Mouse (Mus musculus) forebrain, embryonic 15.5 days (tissue): ENCODE measurements at regions not wholly inside any gene's neighbourhood (a gene's known extent, or its start where the extent isn't known, plus 50 kb on each side); places are given as distances from the start of the nearest gene placed in this dataset.

ENCODE experiments used
- ATAC-seq: fragments of 200-750 bp; cut with Nextera tagmentation; replicated peaks from 2 replicates; pipeline ENCODE4 v1.8.0; 2017; ENCODE audit warnings: mild to moderate bottlenecking, moderate TSS enrichment, moderate library complexity
- H3K27ac ChIP-seq: fragments of 300-500 bp; sonication (generic); replicated peaks from 2 replicates; pipeline ENCODE4 v1.5.1; 2015; ENCODE audit warnings: mild to moderate bottlenecking, inconsistent platforms
- H3K27me3 ChIP-seq: fragments of 300-500 bp; sonication (generic); 2 replicates; pipeline ENCODE4 v1.6.1; 2015; ENCODE audit warnings: inconsistent platforms
- H3K36me3 ChIP-seq: fragments of 300-500 bp; sonication (generic); 2 replicates; pipeline ENCODE4 v1.6.1; 2015; ENCODE audit warnings: mild to moderate bottlenecking, inconsistent platforms
- H3K4me1 ChIP-seq: fragments of 300-500 bp; sonication (generic); 2 replicates; pipeline ENCODE4 v1.6.1; 2015; ENCODE audit warnings: inconsistent platforms
- H3K4me2 ChIP-seq: fragments of 300-500 bp; sonication (generic); replicated peaks from 2 replicates; pipeline ENCODE4 v1.6.1; 2015; ENCODE audit warnings: mild to moderate bottlenecking, inconsistent platforms
- H3K4me3 ChIP-seq: fragments of 300-500 bp; sonication (generic); 2 replicates; pipeline ENCODE4 v1.5.1; 2015; ENCODE audit warnings: mild to moderate bottlenecking, inconsistent platforms
- H3K9ac ChIP-seq: fragments of 300-500 bp; sonication (generic); replicated peaks from 2 replicates; pipeline ENCODE4 v1.6.1; 2015; ENCODE audit warnings: mild to moderate bottlenecking, inconsistent platforms
- H3K9me3 ChIP-seq: fragments of 300-500 bp; sonication (generic); 2 replicates; pipeline ENCODE4 v1.6.1; 2016; ENCODE audit warnings: inconsistent platforms
- WGBS: fragments of 180-500 bp; shearing (Covaris S2); methylation state at CpG from one replicate; pipeline ENCODE4 v1.1.7; 2015; ENCODE audit warnings: mixed read lengths; 5-methylcytosine and 5-hydroxymethylcytosine counted together

GRCm38 (mm10) chr2:74930702-74931101 lies 105.1 kb downstream of the Mtx2 start:
- WGBS: 72% methylated on average over 3 of the region's 3 CpGs
- H3K4me1 ChIP-seq: 0 out of 2 replicates have a peak, but pooled peaks cover 3% of the 10 kb centered on the region
- H3K36me3 ChIP-seq: no peaks in the 10 kb centered on the region
- H3K27ac ChIP-seq: no peak overlapping the region
- H3K9me3 ChIP-seq: no peaks in the 10 kb centered on the region
- no peak for ATAC-seq
- no peak overlapping the region for H3K4me3 ChIP-seq
- no peaks in the 10 kb centered on the region for H3K27me3 ChIP-seq
- no peak overlapping the region for H3K9ac ChIP-seq
- no peak overlapping the region for H3K4me2 ChIP-seq

- Histone ChIP-seq H3K27ac (no peak overlapping the region), H3K4me2 (no peak overlapping the region), H3K27me3 (no peaks in the 10 kb centered on the region), H3K4me3 (no peak overlapping the region), H3K9ac (no peak overlapping the region), H3K4me1 (0 out of 2 replicates have a peak, but pooled peaks cover 3% of the 10 kb centered on the region), H3K36me3 (no peaks in the 10 kb centered on the region), H3K9me3 (no peaks in the 10 kb centered on the region)
- ATAC-seq: no peak
- WGBS: 41% methylated on average over 8 of the region's 8 CpGs
Measured at GRCm38 (mm10) chr2:74933190-74933589, 107.6 kb downstream of the Mtx2 start.

GRCm38 (mm10) chr2:74933771-74934170 lies 108.2 kb downstream of the Mtx2 start:
- Histone ChIP-seq H3K9me3 (no peaks in the 10 kb centered on the region), H3K4me1 (0 out of 2 replicates have a peak, but pooled peaks cover 3% of the 10 kb centered on the region), H3K27ac (no peak overlapping the region), H3K4me3 (no peak overlapping the region), H3K36me3 (no peaks in the 10 kb centered on the region), H3K4me2 (no peak overlapping the region), H3K9ac (no peak overlapping the region), H3K27me3 (no peaks in the 10 kb centered on the region)
- ATAC-seq: no peak
- WGBS: 80% methylated on average over 1 of the region's 1 CpGs

- ATAC-seq: no peak
- Histone ChIP-seq H3K27ac (no peak overlapping the region), H3K27me3 (no peaks in the 10 kb centered on the region), H3K4me1 (0 out of 2 replicates have a peak, but pooled peaks cover 2% of the 10 kb centered on the region), H3K9me3 (no peaks in the 10 kb centered on the region), H3K9ac (no peak overlapping the region), H3K4me3 (no peak overlapping the region), H3K4me2 (no peak overlapping the region), H3K36me3 (no peaks in the 10 kb centered on the region)
- WGBS: 71% methylated on average over 9 of the region's 9 CpGs
Measured at GRCm38 (mm10) chr2:74938711-74939110, 113.1 kb downstream of the Mtx2 start.

- H3K9me3 ChIP-seq: no peaks in the 10 kb centered on the region
- no peaks in the 10 kb centered on the region for H3K4me1 ChIP-seq
- H3K27ac ChIP-seq: no peak overlapping the region
- WGBS: 90% methylated on average over 10 of the region's 10 CpGs
- H3K27me3 ChIP-seq: no peaks in the 10 kb centered on the region
- H3K4me3 ChIP-seq: no peak overlapping the region
- H3K9ac ChIP-seq: no peak overlapping the region
- ATAC-seq: no peak
- H3K4me2 ChIP-seq: no peak overlapping the region
- no peaks in the 10 kb centered on the region for H3K36me3 ChIP-seq
Measured at GRCm38 (mm10) chr2:74941966-74942365, 116.4 kb downstream of the Mtx2 start.

- Histone ChIP-seq H3K27me3 (no peaks in the 10 kb centered on the region), H3K4me3 (no peak overlapping the region), H3K36me3 (no peaks in the 10 kb centered on the region), H3K9me3 (no peaks in the 10 kb centered on the region), H3K27ac (no peak overlapping the region), H3K4me2 (no peak overlapping the region), H3K4me1 (no peaks in the 10 kb centered on the region), H3K9ac (no peak overlapping the region)
- 35% methylated on average over 6 of the region's 6 CpGs for WGBS
- ATAC-seq: no peak
Measured at GRCm38 (mm10) chr2:74942611-74943198, 117.1 kb downstream of the Mtx2 start.

GRCm38 (mm10) chr2:74945185-74945749 lies 119.7 kb downstream of the Mtx2 start:
- H3K9ac ChIP-seq: no peak overlapping the region
- no peaks in the 10 kb centered on the region for H3K4me1 ChIP-seq
- no peak overlapping the region for H3K27ac ChIP-seq
- ATAC-seq: no peak
- no peak overlapping the region for H3K4me3 ChIP-seq
- no peak overlapping the region for H3K4me2 ChIP-seq
- WGBS: 82% methylated on average over 7 of the region's 7 CpGs
- no peaks in the 10 kb centered on the region for H3K27me3 ChIP-seq
- no peaks in the 10 kb centered on the region for H3K36me3 ChIP-seq
- H3K9me3 ChIP-seq: no peaks in the 10 kb centered on the region

GRCm38 (mm10) chr2:74951401-74952260 lies 126.0 kb downstream of the Mtx2 start:
- no peak overlapping the region for H3K9ac ChIP-seq
- ATAC-seq: no peak
- no peaks in the 10 kb centered on the region for H3K4me1 ChIP-seq
- no peak overlapping the region for H3K4me3 ChIP-seq
- H3K4me2 ChIP-seq: no peak overlapping the region
- no peak overlapping the region for H3K27ac ChIP-seq
- no peaks in the 10 kb centered on the region for H3K27me3 ChIP-seq
- no peaks in the 10 kb centered on the region for H3K9me3 ChIP-seq
- 80% methylated on average over 12 of the region's 12 CpGs for WGBS
- H3K36me3 ChIP-seq: no peaks in the 10 kb centered on the region

- no peaks in the 10 kb centered on the region for H3K27me3 ChIP-seq
- H3K27ac ChIP-seq: no peak overlapping the region
- H3K36me3 ChIP-seq: no peaks in the 10 kb centered on the region
- no peak overlapping the region for H3K4me3 ChIP-seq
- 63% methylated on average over 9 of the region's 9 CpGs for WGBS
- no peak overlapping the region for H3K9ac ChIP-seq
- no peaks in the 10 kb centered on the region for H3K4me1 ChIP-seq
- H3K4me2 ChIP-seq: no peak overlapping the region
- no peaks in the 10 kb centered on the region for H3K9me3 ChIP-seq
- ATAC-seq: no peak
Measured at GRCm38 (mm10) chr2:74954101-74954500, 128.5 kb downstream of the Mtx2 start.

GRCm38 (mm10) chr2:74955281-74956128 lies 129.9 kb downstream of the Mtx2 start:
- no peaks in the 10 kb centered on the region for H3K36me3 ChIP-seq
- no peak overlapping the region for H3K4me3 ChIP-seq
- H3K9me3 ChIP-seq: no peaks in the 10 kb centered on the region
- H3K27me3 ChIP-seq: no peaks in the 10 kb centered on the region
- H3K9ac ChIP-seq: no peak overlapping the region
- no peaks in the 10 kb centered on the region for H3K4me1 ChIP-seq
- ATAC-seq: no peak
- no peak overlapping the region for H3K27ac ChIP-seq
- H3K4me2 ChIP-seq: no peak overlapping the region
- 88% methylated on average over 4 of the region's 4 CpGs for WGBS

- H3K4me2 ChIP-seq: no peak overlapping the region
- H3K27me3 ChIP-seq: no peaks in the 10 kb centered on the region
- no peak for ATAC-seq
- no peak overlapping the region for H3K9ac ChIP-seq
- 98% methylated on average over 1 of the region's 1 CpGs for WGBS
- H3K27ac ChIP-seq: no peak overlapping the region
- no peaks in the 10 kb centered on the region for H3K4me1 ChIP-seq
- no peak overlapping the region for H3K4me3 ChIP-seq
- H3K36me3 ChIP-seq: no peaks in the 10 kb centered on the region
- H3K9me3 ChIP-seq: no peaks in the 10 kb centered on the region
Measured at GRCm38 (mm10) chr2:74956129-74956450, 130.5 kb downstream of the Mtx2 start.

- no peak overlapping the region for H3K4me2 ChIP-seq
- H3K27ac ChIP-seq: no peak overlapping the region
- no peaks in the 10 kb centered on the region for H3K4me1 ChIP-seq
- no peaks in the 10 kb centered on the region for H3K9me3 ChIP-seq
- H3K36me3 ChIP-seq: no peaks in the 10 kb centered on the region
- no peak overlapping the region for H3K4me3 ChIP-seq
- H3K27me3 ChIP-seq: no peaks in the 10 kb centered on the region
- no peak for ATAC-seq
- 88% methylated on average over 2 of the region's 2 CpGs for WGBS
- H3K9ac ChIP-seq: no peak overlapping the region
Measured at GRCm38 (mm10) chr2:74956556-74956955, 131.0 kb downstream of the Mtx2 start.
